ENCODE assay signal across 28 mouse cellular contexts in genomic region chrX:102601269-102601668, GRCm38 (mm10). TPM values are rescaled to one million over a fixed set of nuclear protein-coding genes. Genes with fewer than 3 reads are reported as not detected.
DNase-seq lines count a peak whose midpoint lies in the region.
"Had no signal": no experiment of that assay in that cellular context is flagged by ENCODE, and none has a peak within 500 bp of the region (broad histone marks: within the 10 kb centered on the region; RNA-seq: fewer than 3 reads in every experiment).

No protein-coding gene starts in this region.

- H3K4me3 ChIP-seq in heart, embryonic 10.5 days = no peak overlapping the region
- H3K4me3 ChIP-seq: embryonic facial prominence, embryonic 15.5 days; heart, adult 2 months; heart, embryonic 15.5 days; hindbrain, embryonic 13.5 days; limb, embryonic 13.5 days; midbrain, embryonic 10.5 days; myocyte; neural tube, embryonic 13.5 days had no signal

- no peaks in the 10 kb centered on the region for H3K4me1 ChIP-seq in heart, embryonic 10.5 days
- H3K4me1 ChIP-seq: embryonic facial prominence, embryonic 15.5 days; heart, embryonic 15.5 days; hindbrain, embryonic 13.5 days; limb, embryonic 13.5 days; midbrain, embryonic 10.5 days; neural tube, embryonic 13.5 days had no signal

- 69% methylated on average over 2 of the region's 2 CpGs for WGBS in heart, embryonic 10.5 days

- H3K27ac ChIP-seq in heart, embryonic 10.5 days = no peak overlapping the region
- H3K27ac ChIP-seq: embryonic facial prominence, embryonic 15.5 days; heart, adult 2 months; heart, embryonic 15.5 days; hindbrain, embryonic 13.5 days; limb, embryonic 13.5 days; midbrain, embryonic 10.5 days; neural tube, embryonic 13.5 days; stomach, postnatal 0 days had no signal

- peaks cover 3% of the 10 kb centered on the region; the same call in 1 of the 2 replicates for H3K27me3 ChIP-seq in heart, embryonic 10.5 days (ENCODE audit: insufficient read depth, poor library complexity, severe bottlenecking)
- H3K27me3 ChIP-seq: embryonic facial prominence, embryonic 15.5 days; heart, embryonic 15.5 days had no signal

- no peaks in the 10 kb centered on the region for H3K9me3 ChIP-seq in heart, embryonic 10.5 days
- H3K9me3 ChIP-seq: embryonic facial prominence, embryonic 15.5 days; heart, embryonic 15.5 days; hindbrain, embryonic 13.5 days; limb, embryonic 13.5 days; midbrain, embryonic 10.5 days; neural tube, embryonic 13.5 days had no signal

- H3K36me3 ChIP-seq in heart, embryonic 10.5 days = peaks cover 2% of the 10 kb centered on the region; the same call in 1 of the 2 replicates
- H3K36me3 ChIP-seq: embryonic facial prominence, embryonic 15.5 days; heart, embryonic 15.5 days; hindbrain, embryonic 13.5 days; limb, embryonic 13.5 days; midbrain, embryonic 10.5 days; neural tube, embryonic 13.5 days had no signal

- DNase-seq in adrenal gland, postnatal 10 days = peak; percentile 3
- no peak for DNase-seq in adrenal gland, postnatal 36 days
- DNase-seq in spleen, adult 12 weeks (ENCODE audit: low spot score) = peak; percentile 1
- DNase-seq in spleen, postnatal 14 days (ENCODE audit: low spot score in 2 of 2) = no peak
- DNase-seq in gonadal fat pad, adult 2 months (ENCODE audit: low read depth) = peak; percentile 16
- no peak for DNase-seq in frontal cortex, postnatal 25 days (ENCODE audit: low spot score in 2 of 2)
- DNase-seq in heart, embryonic 10.5 days (ENCODE audit: low spot score) = no peak
- DNase-seq in cerebellum, postnatal 4 days (ENCODE audit: low spot score in 2 of 2) = no peak
- DNase-seq: adrenal gland, adult 2 months; cerebellum, adult 9-10 months; forebrain, postnatal 0 days; gastrocnemius, postnatal 25 days; heart, adult 2 months; heart, postnatal 36 days; kidney, adult 11 months; kidney, postnatal 4 days; lung, embryonic 14.5 days; lung, postnatal 4 days; thymus, adult 2 months; thymus, postnatal 4 days had no signal

RNA-seq across cellular contexts. Expression of gene Phka1, which starts 42.8 kb away (rescaled TPM):
- 10 to 100 TPM; 12.0 to 15.8 TPM for total RNA-seq in adrenal gland, postnatal 10 days (2021)
- total RNA-seq in adrenal gland, postnatal 36 days (2021) = 10 to 100 TPM; 14.3 to 17.2 TPM
- 9.6 and 10.2 TPM in 2 replicates for polyA plus RNA-seq in gonadal fat pad, adult 2 months (2012; rRNA removed)
- 9.8 and 11.6 TPM in 2 replicates for polyA plus RNA-seq in heart, embryonic 10.5 days (2016; fragmentation: Nextera tagmentation; extraction: Ambion mirVana)

Comparison
In these comparisons a context has a peak if more than half of its experiments do, and no peak if none do; other contexts are left out.
1. DNase-seq: peak in adrenal gland, postnatal 10 days (single experiment), spleen, adult 12 weeks (single experiment) and gonadal fat pad, adult 2 months (single experiment); none in adrenal gland, postnatal 36 days (0 of 2), spleen, postnatal 14 days (0 of 2), frontal cortex, postnatal 25 days (0 of 2), heart, embryonic 10.5 days (single experiment) and cerebellum, postnatal 4 days (0 of 2).